In the genomic region with DNA sequence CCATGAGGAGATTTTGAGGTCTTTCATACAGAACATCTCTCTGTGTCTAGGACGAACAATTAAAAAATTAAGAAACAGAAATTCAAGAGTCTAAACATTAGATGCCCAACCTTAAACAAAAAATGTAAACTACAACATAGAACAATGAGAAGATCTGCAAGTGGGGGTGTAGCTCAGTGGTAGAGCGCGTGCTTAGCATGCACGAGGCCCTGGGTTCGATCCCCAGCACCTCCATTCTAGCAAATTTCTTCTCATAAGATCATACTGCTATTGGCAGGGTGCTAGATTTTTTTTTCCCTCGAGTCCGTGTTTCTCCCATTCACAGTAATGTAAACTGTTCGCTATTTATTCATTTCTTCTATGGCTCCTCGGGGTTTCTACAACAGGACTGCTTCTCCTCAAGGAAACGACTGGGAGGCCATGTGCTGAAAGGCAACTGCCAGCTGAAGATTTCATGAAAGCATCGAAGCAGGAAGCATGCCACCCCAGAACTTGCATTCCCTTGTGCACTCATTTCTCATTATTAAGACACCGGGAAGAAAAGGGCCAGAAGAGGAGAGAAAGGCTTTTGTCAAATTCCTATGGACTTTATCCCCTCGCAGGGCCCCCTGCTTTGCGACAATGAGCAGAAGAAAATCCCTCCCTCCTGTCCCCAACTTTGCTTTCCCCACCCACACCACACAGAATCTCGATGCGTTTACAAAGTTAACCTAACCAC, we compare ENCODE assay signal across 8 mouse cellular contexts. TPM values are rescaled to one million over a fixed set of nuclear protein-coding genes. Genes with fewer than 3 reads are reported as not detected.
DNase-seq lines count a peak whose midpoint lies in the region; ATAC-seq and TF ChIP-seq lines count a peak whose summit lies in the region.

No protein-coding gene starts in this region.

- H3K4me2 ChIP-seq in forebrain, embryonic 13.5 days = peak overlapping the region; percentile 31
- peak overlapping the region; percentile 77 for H3K4me2 ChIP-seq in liver, embryonic 12.5 days

- H3K4me1 ChIP-seq in E14TG2a.4 (replicated peaks; ENCODE audit: low read depth, low read length) = peaks cover 22% of the 10 kb centered on the region
- peaks cover 5% of the 10 kb centered on the region; the same call in 1 of the 2 replicates for H3K4me1 ChIP-seq in forebrain, embryonic 13.5 days
- peaks cover 43% of the 10 kb centered on the region for H3K4me1 ChIP-seq in liver, embryonic 12.5 days

- no peak for ATAC-seq in forebrain, embryonic 13.5 days
- peak; percentile 62 for ATAC-seq in liver, embryonic 12.5 days

- no peak for TF ChIP-seq CTCF in E14TG2a.4 (conservative IDR thresholded peaks at IDR 0.05; ENCODE audit: low read length)

- WGBS in forebrain, embryonic 13.5 days = 6% methylated on average over 16 of the region's 16 CpGs
- 4% methylated on average over 16 of the region's 16 CpGs for WGBS in liver, embryonic 12.5 days (ENCODE audit: insufficient replicate concordance)

- H3K27me3 ChIP-seq in E14TG2a.4 (ENCODE audit: insufficient read depth, low read length) = peaks cover 22% of the 10 kb centered on the region
- peaks cover 31% of the 10 kb centered on the region for H3K27me3 ChIP-seq in forebrain, embryonic 13.5 days
- H3K27me3 ChIP-seq in liver, embryonic 12.5 days (replicated peaks) = peaks cover 17% of the 10 kb centered on the region

- peak overlapping the region; percentile 69 for H3K4me3 ChIP-seq in E14TG2a.4 (replicated peaks; ENCODE audit: low read length)
- H3K4me3 ChIP-seq in forebrain, embryonic 13.5 days = no peak overlapping the region
- H3K4me3 ChIP-seq in liver, embryonic 12.5 days = peak overlapping the region; percentile 53

- H3K27ac ChIP-seq in forebrain, embryonic 13.5 days = no peak overlapping the region
- no peak overlapping the region for H3K27ac ChIP-seq in liver, embryonic 12.5 days

- no peak overlapping the region for H3K9ac ChIP-seq in forebrain, embryonic 13.5 days
- H3K9ac ChIP-seq in liver, embryonic 12.5 days = peak overlapping the region; percentile 56

- H3K36me3 ChIP-seq in E14TG2a.4 (ENCODE audit: insufficient read depth, low read length) = no peaks in the 10 kb centered on the region
- H3K36me3 ChIP-seq in forebrain, embryonic 13.5 days (ENCODE audit: poor library complexity, severe bottlenecking) = no peaks in the 10 kb centered on the region
- H3K36me3 ChIP-seq in liver, embryonic 12.5 days = no peaks in the 10 kb centered on the region

- peaks cover 8% of the 10 kb centered on the region for H3K9me3 ChIP-seq in E14TG2a.4 (ENCODE audit: low read length)
- H3K9me3 ChIP-seq in forebrain, embryonic 13.5 days (replicated peaks) = no peaks in the 10 kb centered on the region
- peaks cover 3% of the 10 kb centered on the region; the same call in 1 of the 2 replicates for H3K9me3 ChIP-seq in liver, embryonic 12.5 days (replicated peaks)

- intact Hi-C loops in heart, postnatal 14 days (cut with DNase I) = no loop called here

- DNase-seq in heart, adult 11 months = peak; percentile 68
- no peak for DNase-seq in heart, postnatal 14 days
- peak; percentile 70 for DNase-seq in thymus, postnatal 4 days
- DNase-seq in spleen, adult 18-20 months = no peak
- no peak for DNase-seq in natural killer cell, adult 2 months (ENCODE audit: low spot score in 2 of 2)

RNA-seq across cellular contexts. Expression of a gene that starts 50.0 kb away (rescaled TPM):
- not detected for total RNA-seq in heart, postnatal 14 days (2021)
- polyA plus RNA-seq in forebrain, embryonic 13.5 days (2015; fragmentation: Nextera tagmentation; extraction: Ambion mirVana) = not detected in 2 replicates
- not detected in 2 replicates for polyA plus RNA-seq in liver, embryonic 12.5 days (2016; fragmentation: Nextera tagmentation; extraction: Ambion mirVana)

Comparison
In these comparisons a context has a peak if more than half of its experiments do, and no peak if none do; other contexts are left out.
1. DNase-seq: peak in heart, adult 11 months (single experiment) and thymus, postnatal 4 days (single experiment); none in heart, postnatal 14 days (0 of 2), spleen, adult 18-20 months (0 of 2) and natural killer cell, adult 2 months (0 of 2).